Mouse (Mus musculus) liver, postnatal 0 days (tissue): Measurements from ENCODE around the gene Mfsd4a. TPM values are rescaled to one million over a fixed set of nuclear protein-coding genes. Genes with fewer than 3 reads are reported as not detected.
A peak's percentile ranks its signal among the peaks of the same experiment; 100 is the strongest.

Experiments used
- ATAC-seq: fragments of 200-750 bp; cut with Nextera tagmentation; 2 replicates; pipeline ENCODE4 v1.8.0; 2017; ENCODE audit warnings: mild to moderate bottlenecking, moderate library complexity
- DNase-seq: peaks from one replicate; pipeline ENCODE4 v3.0.0-alpha.2; 2016
- H3K27ac ChIP-seq: fragments of 300-500 bp; sonication (generic); 2 replicates; pipeline ENCODE4 v1.5.1; 2014; ENCODE audit warnings: antibody characterized with exemption, moderate library complexity, mild to moderate bottlenecking, low read depth
- H3K27me3 ChIP-seq: fragments of 300-500 bp; sonication (generic); 2 replicates; pipeline ENCODE4 v1.6.1; 2014; ENCODE audit warnings: low read length, control low read depth, mixed read lengths; ENCODE audit not compliant: insufficient read depth
- H3K36me3 ChIP-seq: fragments of 300-500 bp; sonication (generic); replicated peaks from 2 replicates; pipeline ENCODE4 v1.6.1; 2014; ENCODE audit warnings: mild to moderate bottlenecking, control low read depth, low read length, moderate library complexity, mixed read lengths; ENCODE audit not compliant: insufficient read depth
- H3K4me1 ChIP-seq: fragments of 300-500 bp; sonication (generic); 2 replicates; pipeline ENCODE4 v1.6.1; 2014; ENCODE audit warnings: antibody characterized with exemption, mild to moderate bottlenecking, control low read depth; ENCODE audit not compliant: insufficient read depth
- H3K4me2 ChIP-seq: fragments of 300-500 bp; sonication (generic); 2 replicates; pipeline ENCODE4 v1.6.1; 2014; ENCODE audit warnings: low read depth, mild to moderate bottlenecking, low read length, moderate library complexity, mixed read lengths
- H3K4me3 ChIP-seq: fragments of 300-500 bp; sonication (generic); 2 replicates; pipeline ENCODE4 v1.5.1; 2014; ENCODE audit warnings: low read depth, low read length
- H3K9ac ChIP-seq: fragments of 300-500 bp; sonication (generic); replicated peaks from 2 replicates; pipeline ENCODE4 v1.6.1; 2014; ENCODE audit warnings: mild to moderate bottlenecking, moderate library complexity
- H3K9me3 ChIP-seq: fragments of 300-500 bp; sonication (generic); 2 replicates; pipeline ENCODE4 v1.6.1; 2016; ENCODE audit warnings: mild to moderate bottlenecking, control low read depth, low read length, mixed read lengths
- CTCF ChIP-seq: sonication (generic); IDR thresholded peaks from 2 replicates; pipeline ENCODE4 v1.5.1; 2016; ENCODE audit warnings: antibody characterized with exemption, low read depth
- EP300 ChIP-seq: IDR thresholded peaks from 2 replicates; pipeline ENCODE4 v1.6.1; 2016; ENCODE audit warnings: antibody characterized with exemption, low read depth, mild to moderate bottlenecking
- WGBS: fragments of 180-500 bp; shearing (Covaris S2); extraction: QIAGEN DNeasy Blood & Tissue Kit; methylation state at CpG from one replicate; pipeline ENCODE4 v1.1.7; 2014; ENCODE audit not compliant: insufficient replicate concordance; 5-methylcytosine and 5-hydroxymethylcytosine counted together
- polyA plus RNA-seq: library from polyadenylated mRNA; unstranded; fragments of >200 nt; fragmentation: Nextera tagmentation; extraction: Ambion mirVana; gene quantifications from 2 replicates; pipeline ENCODE4 v1.2.1, GENCODE M21; 2015

Gene Mfsd4a
- polyA plus RNA-seq, 1 experiment from 2014 or later = 2.8 TPM

DNA sequence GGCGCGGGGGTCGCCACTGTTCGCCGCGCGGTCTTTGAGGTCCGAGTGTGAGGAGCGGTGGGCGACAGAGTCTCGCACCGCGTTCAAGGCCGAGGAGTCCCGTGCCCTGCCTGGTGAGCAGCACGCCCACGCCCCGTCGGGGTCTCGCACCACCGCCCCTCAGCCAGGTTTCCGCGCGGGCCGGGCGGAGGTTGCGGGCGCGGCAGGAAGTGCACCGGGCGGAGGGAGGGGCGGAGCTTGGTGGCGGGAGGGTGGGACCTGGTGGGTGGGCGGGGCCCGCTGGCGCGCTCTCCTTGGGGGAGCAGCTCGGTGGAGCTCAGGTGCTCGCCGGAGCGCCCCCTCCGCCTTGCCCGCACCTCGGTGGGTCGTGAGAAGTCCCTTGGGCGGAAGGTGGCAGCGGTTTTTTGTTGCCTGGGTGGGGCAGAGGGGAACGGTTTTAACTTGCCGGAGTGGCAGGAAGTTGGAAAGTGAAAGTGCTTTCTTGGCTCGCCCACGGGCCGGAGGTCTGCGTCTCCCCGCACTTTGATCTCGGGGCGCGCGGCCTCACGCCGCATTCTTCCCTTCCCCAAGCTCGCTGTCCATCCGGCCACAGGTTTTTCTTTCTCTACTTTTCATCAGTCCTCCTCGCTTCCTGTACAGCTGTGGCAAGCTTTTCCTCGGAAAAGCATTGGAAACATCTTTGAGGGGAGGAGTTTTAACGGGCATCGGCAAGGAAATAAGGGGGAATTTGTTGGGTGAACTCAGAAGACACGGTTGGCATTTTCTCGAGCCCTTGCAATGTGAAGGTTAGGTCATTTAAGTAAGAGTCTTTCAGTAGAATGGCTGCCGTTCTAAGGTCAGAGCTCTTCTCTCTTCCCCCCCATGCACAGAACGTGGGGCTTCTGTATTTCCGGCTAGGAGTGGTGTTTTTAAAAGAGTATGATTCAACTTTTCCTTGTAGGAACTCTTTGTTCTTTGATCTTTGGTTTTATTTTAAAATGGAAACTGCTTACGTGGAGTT lies 59.7 kb downstream of the Mfsd4a start:
- TF ChIP-seq CTCF (peak; percentile 2; the same call in 1 of the 2 replicates), EP300 (peak; percentile 49; the same call in 1 of the 2 replicates)
- Histone ChIP-seq H3K4me1 (peaks cover 40% of the 10 kb centered on the region), H3K9me3 (no peaks in the 10 kb centered on the region), H3K4me3 (peak overlapping the region; percentile 83), H3K27me3 (no peaks in the 10 kb centered on the region), H3K4me2 (peak overlapping the region; percentile 82), H3K9ac (peak overlapping the region; percentile 97), H3K27ac (peak overlapping the region; percentile 100), H3K36me3 (no peaks in the 10 kb centered on the region)
- DNase-seq (peak; percentile 95), ATAC-seq (peak; percentile 88)
- under 1% methylated on average over 64 of the region's 72 CpGs for WGBS

DNA sequence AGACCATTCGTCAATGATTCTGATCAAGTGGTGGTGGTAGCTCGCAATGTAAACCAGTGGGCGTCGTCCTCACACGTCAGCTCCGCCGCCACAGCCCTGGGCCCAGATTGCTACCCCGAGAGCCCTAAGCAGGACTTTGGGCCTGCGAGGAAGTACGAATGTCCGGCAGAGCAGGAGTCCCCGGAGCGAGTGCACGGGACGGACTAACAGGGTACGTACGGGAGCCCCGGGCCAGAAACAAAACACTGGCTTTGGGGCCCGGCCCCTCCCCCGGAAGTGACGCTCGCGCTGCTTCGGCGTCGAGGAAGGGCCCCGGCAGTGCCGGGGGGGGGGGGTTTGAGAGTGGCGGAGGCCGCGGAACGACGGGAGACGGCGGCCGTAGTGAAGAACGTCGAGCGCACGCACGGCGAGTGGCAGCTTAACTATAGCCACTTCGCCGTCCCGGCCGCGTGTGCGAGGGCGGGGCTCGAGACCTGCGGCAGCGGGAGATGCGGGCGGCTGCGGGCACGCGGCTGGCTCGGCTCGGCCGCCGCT lies 60.5 kb downstream of the Mfsd4a start, which contains the start of gene Elk4:
Gene Elk4, plus strand, starts transcription at position 326 of the 534 bp plus-strand sequence.
- TF ChIP-seq EP300 (0 out of 2 replicates have a peak, but pooled peaks have one; percentile 46), CTCF (no peak)
- Histone ChIP-seq H3K36me3 (no peaks in the 10 kb centered on the region), H3K27me3 (no peaks in the 10 kb centered on the region), H3K4me1 (peaks cover 40% of the 10 kb centered on the region), H3K4me2 (peak within 1 kb of the TSS; percentile 82), H3K9me3 (no peaks in the 10 kb centered on the region), H3K4me3 (peak within 1 kb of the TSS; percentile 83), H3K27ac (peak within 1 kb of the TSS; percentile 100), H3K9ac (peak within 1 kb of the TSS; percentile 97)
- peak; percentile 83 for ATAC-seq
- WGBS = under 1% methylated on average over 41 of the region's 61 CpGs
- DNase-seq = peak; percentile 95

DNA sequence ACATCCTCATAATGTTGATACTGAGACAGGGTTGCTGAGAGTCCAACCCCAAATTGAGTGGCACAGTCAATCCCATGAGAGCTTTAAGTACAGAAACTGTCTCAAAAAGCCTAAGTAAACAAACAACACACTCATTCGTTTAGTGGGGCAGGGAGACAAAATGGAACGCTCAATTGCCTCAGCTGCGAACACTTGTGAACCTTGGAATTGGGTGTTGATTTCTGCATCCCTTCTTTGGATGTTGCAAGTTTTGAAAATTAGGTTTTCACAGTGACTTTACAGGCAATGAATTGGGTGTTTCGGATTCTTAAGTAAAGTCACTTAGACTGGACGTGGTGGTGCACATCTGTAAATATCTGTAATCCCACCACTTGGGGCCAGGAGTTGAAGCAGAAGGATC lies 61.1 kb downstream of the Mfsd4a start:
- H3K9ac ChIP-seq = peak overlapping the region; percentile 97
- no peaks in the 10 kb centered on the region for H3K36me3 ChIP-seq
- DNase-seq (no peak), ATAC-seq (no peak)
- WGBS = 22% methylated on average over 5 of the region's 5 CpGs
- no peaks in the 10 kb centered on the region for H3K27me3 ChIP-seq
- H3K9me3 ChIP-seq = no peaks in the 10 kb centered on the region
- H3K27ac ChIP-seq = peak overlapping the region; percentile 100
- peaks cover 33% of the 10 kb centered on the region for H3K4me1 ChIP-seq
- H3K4me3 ChIP-seq = peak overlapping the region; percentile 83
- TF ChIP-seq CTCF (no peak), EP300 (no peak)
- H3K4me2 ChIP-seq = peak overlapping the region; percentile 82

GRCm38 (mm10) chr1:132006046-132006445 lies 61.8 kb downstream of the Mfsd4a start:
- Histone ChIP-seq H3K9ac (no peak overlapping the region), H3K4me3 (no peak overlapping the region), H3K9me3 (no peaks in the 10 kb centered on the region), H3K36me3 (no peaks in the 10 kb centered on the region), H3K27ac (peak overlapping the region; percentile 100), H3K27me3 (no peaks in the 10 kb centered on the region), H3K4me1 (peaks cover 28% of the 10 kb centered on the region), H3K4me2 (no peak overlapping the region)
- DNase-seq (no peak), ATAC-seq (no peak)
- TF ChIP-seq EP300 = no peak
- TF ChIP-seq CTCF = no peak
- 77% methylated on average over 3 of the region's 3 CpGs for WGBS

DNA sequence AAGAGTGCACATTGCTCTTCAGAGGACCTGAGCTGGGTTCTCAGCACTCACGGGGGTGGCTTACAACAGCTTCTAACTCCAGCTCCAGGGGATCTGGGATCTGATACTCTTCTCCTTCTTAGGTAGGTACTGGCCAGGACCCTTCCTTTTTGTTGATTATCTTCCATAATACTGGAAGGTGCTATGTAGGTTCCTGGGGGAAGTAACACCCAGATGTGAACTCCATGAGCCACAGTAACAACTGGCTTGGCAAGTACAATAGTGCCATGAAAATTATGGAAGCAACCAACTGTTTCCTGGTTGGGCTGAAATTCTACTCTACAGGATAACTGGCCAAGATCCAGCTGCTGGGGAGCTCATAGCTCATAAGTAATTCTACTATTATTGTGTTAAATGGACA lies 62.4 kb downstream of the Mfsd4a start:
- Histone ChIP-seq H3K27me3 (no peaks in the 10 kb centered on the region), H3K27ac (peak overlapping the region; percentile 100; the same call in 1 of the 2 replicates), H3K4me3 (no peak overlapping the region), H3K4me1 (peaks cover 22% of the 10 kb centered on the region), H3K36me3 (no peaks in the 10 kb centered on the region), H3K9me3 (no peaks in the 10 kb centered on the region), H3K4me2 (no peak overlapping the region), H3K9ac (no peak overlapping the region)
- WGBS = 81% methylated on average over 1 of the region's 1 CpGs
- DNase-seq (no peak), ATAC-seq (no peak)
- TF ChIP-seq CTCF (no peak), EP300 (no peak)

DNA sequence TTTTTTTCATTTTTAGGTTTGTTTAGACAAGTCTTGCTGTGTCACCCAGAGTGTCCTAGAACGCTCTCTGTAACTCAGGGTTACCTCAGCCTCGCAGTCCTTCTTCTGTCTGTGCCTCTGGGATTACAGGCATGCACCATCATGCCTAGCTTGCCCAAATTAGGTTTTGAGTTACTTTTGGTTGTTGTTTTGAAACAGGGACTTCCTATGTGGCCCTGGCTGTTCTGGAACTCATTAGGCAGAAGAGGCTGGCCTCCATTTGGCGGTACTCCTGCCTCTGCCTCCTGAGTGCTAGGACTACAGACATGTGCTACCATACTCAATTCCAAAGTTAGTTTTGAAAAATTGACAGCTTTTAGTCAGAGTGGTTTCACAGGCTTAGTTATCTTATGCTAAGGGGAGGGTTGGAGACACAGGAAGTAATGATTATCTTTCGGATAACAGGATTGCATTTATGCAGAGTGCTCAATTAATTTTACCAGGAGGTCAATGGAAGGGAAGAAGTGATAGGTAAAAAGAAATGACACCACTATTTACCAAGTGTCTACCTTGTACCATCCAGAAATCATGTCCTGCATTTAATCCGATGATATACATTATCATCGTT lies 63.2 kb downstream of the Mfsd4a start:
- Histone ChIP-seq H3K9ac (no peak overlapping the region), H3K4me1 (peaks cover 16% of the 10 kb centered on the region), H3K4me2 (no peak overlapping the region), H3K36me3 (no peaks in the 10 kb centered on the region), H3K9me3 (no peaks in the 10 kb centered on the region), H3K27me3 (no peaks in the 10 kb centered on the region), H3K27ac (no peak overlapping the region; the same call in 1 of the 2 replicates), H3K4me3 (no peak overlapping the region)
- ATAC-seq = no peak
- 75% methylated on average over 6 of the region's 6 CpGs for WGBS
- TF ChIP-seq EP300 = no peak
- TF ChIP-seq CTCF = no peak
- DNase-seq = no peak
